Mouse (Mus musculus) c-Kit-negative CD71-positive TER-119-positive erythroid progenitor cells, embryonic 14.5 days (primary cell): ENCODE data around the gene Gm28551.
"Not testable (repeated sequence)": the region's sequence is repeated elsewhere in the genome, so short reads cannot be mapped to it uniquely, and the experiment has no call there.

Source experiments
- DNase-seq: peaks from one replicate; pipeline ENCODE4 v3.0.0-alpha.2; 2013; ENCODE audit warnings: low read depth, low spot score

The Gm28551 gene

GRCm38 (mm10) chr1:53352327-53353261 lies at the start of gene Gm28551, which contains the start of the genes Asdurf and Asnsd1:
Gene Gm28551 (minus strand): TSS chr1:53352667.
Gene Asdurf (minus strand): TSS chr1:53352619.
Gene Asnsd1 (minus strand): TSS chr1:53352752.
- peak; percentile 96 for DNase-seq

- not testable (repeated sequence) for DNase-seq
These were observed 41.7 kb upstream of the Gm28551 start for GRCm38 (mm10) chr1:53393936-53394760.

GRCm38 (mm10) chr1:53388762-53389161 lies 36.3 kb upstream of the Gm28551 start:
- no peak for DNase-seq

GRCm38 (mm10) chr1:53384085-53384688 lies 31.7 kb upstream of the Gm28551 start:
- no peak for DNase-seq

DNA sequence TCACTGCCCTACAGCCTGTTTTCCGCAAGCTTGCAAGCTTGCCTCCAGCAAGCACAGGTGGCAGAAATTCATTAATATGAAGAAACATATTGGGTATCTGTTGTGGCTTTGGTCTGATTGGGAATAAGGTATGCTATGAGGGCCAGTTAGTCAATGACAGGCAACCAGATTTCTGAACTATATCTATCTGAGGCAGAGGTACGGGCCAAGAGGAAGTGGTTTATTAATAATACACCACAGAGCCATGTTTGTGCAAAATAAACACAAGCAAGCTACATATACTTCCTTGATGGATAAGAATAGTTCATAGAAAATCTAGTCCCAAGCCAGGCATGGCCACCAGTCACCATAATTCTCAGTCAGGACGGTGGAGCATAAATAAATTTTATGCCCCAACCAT lies 25.3 kb upstream of the Gm28551 start:
- DNase-seq: no peak

DNA sequence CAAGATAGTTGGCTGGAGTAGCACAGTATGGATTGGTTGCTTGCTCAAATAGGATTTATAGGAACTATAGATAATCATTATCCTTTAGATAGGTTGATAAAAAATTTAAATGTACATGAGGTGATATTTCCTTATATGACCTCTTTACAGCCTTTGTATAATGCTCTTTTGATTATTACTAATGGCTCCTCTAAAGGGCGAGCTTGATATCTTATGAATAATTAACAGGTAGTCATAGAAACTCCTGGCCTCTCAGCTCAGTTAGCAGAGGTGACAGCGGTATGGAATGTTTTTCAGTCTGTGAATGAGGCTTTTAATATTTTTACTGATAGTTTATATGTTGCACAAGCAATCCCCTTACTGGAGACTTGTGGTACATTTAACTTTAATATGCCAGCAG lies 23.5 kb upstream of the Gm28551 start:
- not testable (repeated sequence) for DNase-seq

- no peak for DNase-seq
These were observed 6.5 kb upstream of the Gm28551 start for GRCm38 (mm10) chr1:53358988-53359387.

GRCm38 (mm10) chr1:53341071-53341470 lies 11.4 kb downstream of the Gm28551 start:
- DNase-seq: no peak

GRCm38 (mm10) chr1:53337403-53337802 lies 15.1 kb downstream of the Gm28551 start:
- not testable (repeated sequence) for DNase-seq

GRCm38 (mm10) chr1:53335465-53335864 lies 17.0 kb downstream of the Gm28551 start:
- no peak for DNase-seq

DNA sequence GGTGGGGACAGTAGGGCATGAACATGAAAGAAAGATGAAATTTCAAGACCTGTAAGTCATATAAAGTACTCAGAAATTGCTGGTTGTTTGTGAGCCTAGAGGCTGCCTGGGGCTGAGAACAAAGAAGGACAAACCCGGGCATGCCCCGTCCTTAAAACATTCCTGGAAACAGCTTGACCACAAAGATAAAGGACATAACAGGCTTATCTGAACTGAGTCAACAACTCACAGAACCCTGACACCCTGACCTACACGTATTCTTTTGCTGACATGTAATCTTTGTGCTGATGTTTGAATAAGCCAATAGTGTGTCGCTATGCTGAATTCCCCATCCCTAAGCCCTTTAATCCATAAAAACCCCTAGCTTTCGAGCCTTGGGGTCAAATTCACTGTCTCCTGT lies 18.9 kb downstream of the Gm28551 start:
- DNase-seq: not testable (repeated sequence)

- no peak for DNase-seq
These were observed 27.5 kb downstream of the Gm28551 start for GRCm38 (mm10) chr1:53324827-53325494.

DNA sequence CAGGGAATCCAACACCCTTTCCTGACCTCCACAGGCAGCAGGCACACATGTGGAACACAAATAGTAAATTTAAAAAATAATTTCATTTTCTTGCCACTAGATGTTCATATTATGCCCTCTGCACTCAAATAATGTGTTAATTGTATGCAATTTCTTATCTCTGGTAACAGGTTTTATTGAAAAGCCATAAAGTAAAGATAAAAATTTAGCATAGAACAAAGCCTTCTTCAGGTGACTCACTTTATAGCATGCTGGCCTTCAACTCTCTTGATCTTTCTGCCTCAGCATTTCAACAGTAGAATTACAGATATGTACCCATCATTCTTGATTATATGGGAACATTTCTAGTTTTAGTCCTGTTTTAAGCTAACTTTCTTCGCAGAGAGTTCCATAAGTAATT lies 28.2 kb downstream of the Gm28551 start:
- no peak for DNase-seq

- no peak for DNase-seq
These were observed 29.2 kb downstream of the Gm28551 start for GRCm38 (mm10) chr1:53323254-53323653.

DNA sequence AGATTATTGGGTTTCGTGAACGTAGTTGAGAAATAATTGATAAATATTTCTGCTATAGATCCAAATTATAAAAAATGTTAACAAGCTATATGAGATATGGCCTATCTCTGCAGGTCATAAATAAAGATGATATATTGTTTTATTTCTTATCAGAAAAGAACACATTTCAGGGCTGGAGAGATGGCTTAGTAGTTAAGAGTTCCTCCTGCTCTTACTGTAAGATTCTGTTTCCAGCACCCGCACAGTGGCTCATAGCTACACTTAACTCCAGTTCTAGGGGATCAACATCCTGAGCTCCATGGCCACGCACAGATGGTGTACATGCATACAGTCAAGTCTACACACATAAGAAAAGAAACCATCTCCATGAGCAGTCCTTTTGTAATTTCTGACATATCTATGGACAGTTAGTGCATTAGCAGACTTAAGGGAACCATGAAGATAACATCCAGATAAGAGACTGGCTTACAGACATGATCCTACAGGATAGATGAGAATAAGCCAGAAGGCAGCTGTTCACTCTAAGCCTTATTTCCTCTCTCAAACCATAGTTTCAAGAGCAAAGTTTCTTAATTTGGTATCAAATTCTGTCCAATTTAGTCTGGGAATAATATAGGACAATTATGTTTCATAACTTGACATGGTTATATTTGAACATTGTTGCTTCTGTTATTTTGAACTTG lies 30.7 kb downstream of the Gm28551 start:
- DNase-seq: no peak

DNA sequence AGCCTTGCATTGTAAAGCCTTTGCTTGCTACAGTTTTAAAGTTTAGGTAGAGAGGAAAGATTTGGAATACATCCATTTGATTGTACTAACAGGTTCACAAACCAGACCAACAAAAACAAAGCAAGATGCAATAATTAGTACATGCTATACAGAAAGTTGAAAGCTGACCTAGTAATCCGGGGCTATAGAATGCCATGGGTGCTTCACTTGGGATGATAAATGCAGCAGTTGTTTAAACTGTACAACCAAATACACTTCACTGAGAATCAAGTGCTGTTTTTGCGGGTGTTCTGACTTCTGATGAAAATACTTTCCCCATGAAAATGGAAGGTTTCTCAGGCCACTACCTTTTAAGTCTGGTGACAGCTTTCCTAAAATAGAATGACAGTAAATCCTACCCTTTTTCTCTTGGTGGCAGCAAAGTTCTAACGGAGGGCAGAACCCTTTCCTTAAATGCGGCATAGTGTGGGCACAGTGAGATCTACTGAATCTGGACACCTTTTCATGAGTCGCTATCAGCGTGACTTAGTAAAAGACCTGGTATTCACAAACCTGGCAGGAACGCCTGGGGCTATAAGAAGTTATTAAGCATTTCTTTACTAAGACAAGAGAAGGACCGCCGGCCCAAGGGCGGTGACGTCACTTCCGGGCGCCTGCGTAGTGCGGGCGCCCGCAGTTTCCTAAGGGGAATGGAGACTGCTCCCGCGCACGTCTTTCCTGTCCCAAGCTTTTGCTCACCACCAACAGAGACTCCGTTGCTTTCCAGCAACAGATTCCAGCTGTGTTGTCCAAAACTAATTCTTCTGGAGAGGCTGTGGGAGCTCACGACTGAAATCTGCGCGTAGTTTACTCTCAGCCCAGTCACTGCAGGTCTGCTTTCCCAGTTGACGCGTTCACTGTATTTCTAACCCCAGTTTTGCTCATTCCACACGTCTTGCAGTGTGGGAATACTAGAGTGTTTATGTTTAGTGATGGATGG lies 39.2 kb downstream of the Gm28551 start, which contains the start of gene Osgepl1:
Gene Osgepl1 (plus strand): TSS at position 636 of the 979 bp plus-strand sequence.
- DNase-seq: peak; percentile 75

GRCm38 (mm10) chr1:53300506-53300905 lies 52.0 kb downstream of the Gm28551 start:
- DNase-seq: no peak

DNA sequence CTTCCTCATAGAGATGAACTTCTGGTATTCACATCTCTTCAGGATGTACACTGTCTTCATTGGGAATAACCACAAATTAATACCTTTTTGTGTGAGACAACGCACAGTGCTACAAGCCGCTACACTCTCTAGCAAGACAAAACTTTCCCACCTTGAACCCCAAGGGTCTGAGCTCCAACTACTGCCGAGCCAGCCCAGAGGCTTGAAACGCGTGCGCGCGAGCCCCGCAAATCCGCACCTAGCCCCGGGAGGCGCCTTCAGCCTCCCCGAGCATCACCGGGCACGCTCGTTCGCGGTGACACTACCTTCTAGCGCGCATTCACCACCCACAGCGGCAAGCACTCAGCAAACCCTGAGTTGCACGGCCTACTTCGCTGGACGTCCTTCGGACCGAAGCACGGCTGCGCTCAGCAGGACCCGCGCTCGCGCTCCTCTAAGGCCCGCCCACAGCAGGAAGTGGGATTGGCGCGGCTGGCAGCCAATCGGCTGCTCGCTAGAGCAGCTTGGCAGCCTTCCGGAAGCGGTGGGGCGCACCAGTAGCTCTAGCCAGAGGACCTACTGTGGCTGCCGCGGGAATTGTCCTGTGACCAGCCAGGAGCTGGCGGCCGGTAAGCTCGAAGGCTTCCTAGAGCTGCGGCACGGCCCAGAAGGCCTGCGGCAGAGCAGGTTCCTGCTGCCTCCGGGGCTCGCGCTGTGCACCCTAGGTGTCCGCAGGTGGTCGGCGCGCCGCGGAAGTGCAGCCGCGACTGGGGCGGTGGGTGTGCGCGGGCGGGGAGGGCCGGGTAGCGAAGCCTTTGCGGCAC lies 55.7 kb downstream of the Gm28551 start, which contains the start of the genes Pms1, Ormdl1 and Gm28778:
Gene Pms1 (minus strand): TSS at position 438 of the 803 bp plus-strand sequence.
Gene Ormdl1 (plus strand): TSS at position 515 of the 803 bp plus-strand sequence.
Gene Gm28778 (plus strand): TSS at position 531 of the 803 bp plus-strand sequence.
- peak; percentile 85 for DNase-seq
